Mouse (Mus musculus) kidney, adult 18-20 months (tissue): ENCODE results near the gene Krt25.

ENCODE experiments used
- DNase-seq: peaks from one replicate; pipeline ENCODE4 v3.0.0; 2021

Krt25 gene

DNA sequence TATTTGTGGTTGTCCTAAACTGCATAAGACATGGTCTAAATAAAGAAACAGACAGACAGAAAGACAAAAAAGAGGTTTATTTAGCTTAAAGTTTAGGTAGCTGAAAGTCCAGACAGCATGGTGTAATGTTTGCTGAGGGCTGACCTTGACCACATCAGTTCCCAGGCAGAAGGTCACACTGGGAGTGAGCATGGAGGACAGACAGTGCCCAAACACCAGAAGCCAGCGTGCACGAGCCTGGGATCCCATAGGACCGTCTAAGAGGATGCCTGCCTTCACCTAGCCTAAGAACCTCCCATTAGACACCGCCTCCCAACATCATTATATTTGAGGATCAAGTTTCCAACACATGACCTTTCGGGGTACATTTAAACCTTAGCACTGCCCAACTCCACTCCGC is 47.1 kb downstream of the Krt25 start:
- DNase-seq: no peak

DNA sequence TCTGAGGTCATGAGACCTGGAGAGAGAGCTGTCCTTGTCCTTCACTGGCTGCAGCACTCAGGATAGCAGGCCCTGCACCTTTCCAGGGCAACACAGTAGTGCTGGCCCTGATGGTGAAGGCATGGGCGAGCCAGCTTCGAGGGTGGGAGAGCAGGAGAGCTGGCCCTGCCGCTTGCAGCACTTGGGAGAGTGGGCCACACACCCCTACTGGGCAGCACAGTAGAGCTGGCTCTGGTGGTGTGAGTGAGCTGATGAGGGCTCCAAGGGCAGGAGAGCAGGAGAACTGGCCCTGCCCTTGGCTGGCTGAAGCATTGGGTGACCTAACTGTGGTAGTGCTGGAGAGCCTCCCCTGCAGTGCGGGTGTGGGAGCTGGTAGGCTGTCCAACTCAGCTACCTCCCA is 50.0 kb downstream of the Krt25 start:
- no peak for DNase-seq

DNA sequence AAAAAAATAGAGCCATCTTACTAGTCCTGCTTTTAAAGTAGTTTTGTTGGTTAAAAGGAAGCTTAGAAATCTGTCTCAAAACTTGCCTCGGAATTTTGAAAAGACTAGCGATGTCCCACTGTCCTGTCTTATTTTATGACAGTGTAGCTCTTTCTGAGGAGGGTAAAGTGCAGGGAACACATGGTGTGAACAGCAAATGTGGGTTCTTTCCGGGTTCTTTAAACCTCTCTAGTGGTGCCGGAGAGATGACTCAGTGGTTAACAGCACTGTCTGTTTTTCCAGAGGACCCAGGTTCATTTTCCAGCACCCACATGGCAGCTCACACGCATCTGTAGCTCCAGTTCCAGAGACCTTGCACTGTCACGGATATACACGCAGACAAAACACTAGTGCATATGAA is 53.6 kb downstream of the Krt25 start:
- DNase-seq: no peak

DNA sequence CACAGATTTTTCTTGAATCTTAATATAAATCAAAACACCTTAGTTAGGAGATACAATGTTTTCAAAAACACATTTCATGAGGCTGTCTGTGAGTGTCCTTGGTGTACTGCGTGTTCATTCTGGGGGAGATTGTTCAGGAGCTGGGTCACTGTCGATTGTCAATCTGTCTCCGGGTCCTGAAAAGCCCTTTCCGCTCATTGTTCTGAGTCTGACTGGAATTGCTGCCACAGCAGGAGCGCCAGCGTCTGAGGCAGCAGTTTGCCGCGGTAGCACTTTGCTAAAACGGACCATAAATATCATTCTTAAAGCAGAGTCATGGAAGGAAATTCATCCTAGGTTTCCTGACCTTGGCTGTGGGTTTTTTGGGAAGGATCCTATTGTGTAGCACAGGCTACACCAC is 57.0 kb downstream of the Krt25 start:
- peak; percentile 5 for DNase-seq
